Mouse (Mus musculus): ENCODE results near the gene Dcakd. TPM values are rescaled to one million over a fixed set of nuclear protein-coding genes. Genes with fewer than 3 reads are reported as not detected.
A peak's percentile ranks its signal among the peaks of the same experiment; 100 is the strongest.

The Dcakd gene
- total RNA-seq, 2 experiments from 2014 or later: 60.9 to 72.9 TPM

GRCm38 (mm10) chr11:103049611-103050010 is 21.5 kb upstream of the Dcakd start:
- no peak for DNase-seq

- DNase-seq: no peak
Measured at GRCm38 (mm10) chr11:103046286-103046685, 18.2 kb upstream of the Dcakd start.

- no peak for DNase-seq
Measured at GRCm38 (mm10) chr11:103043982-103044381, 15.8 kb upstream of the Dcakd start.

GRCm38 (mm10) chr11:103042828-103043227 is 14.7 kb upstream of the Dcakd start:
- DNase-seq: no peak

- DNase-seq: no peak
Measured at GRCm38 (mm10) chr11:103038037-103038436, 9.9 kb upstream of the Dcakd start.

GRCm38 (mm10) chr11:103036881-103037465 is 8.8 kb upstream of the Dcakd start:
- peak in 1 of 2 experiments; percentile 32 for DNase-seq

- no peak for DNase-seq
Measured at GRCm38 (mm10) chr11:103035007-103035406, 6.9 kb upstream of the Dcakd start.

GRCm38 (mm10) chr11:103033030-103033429 is 4.9 kb upstream of the Dcakd start:
- no peak for DNase-seq

- no peak for DNase-seq
Measured at GRCm38 (mm10) chr11:103027570-103028175, 460 bp downstream of the Dcakd start.

- no peak for DNase-seq
Measured at GRCm38 (mm10) chr11:103026901-103027300, 1.2 kb downstream of the Dcakd start.

- DNase-seq: no peak
Measured at GRCm38 (mm10) chr11:103023974-103024373, 4.2 kb downstream of the Dcakd start.

- no peak for DNase-seq
Measured at GRCm38 (mm10) chr11:103020713-103021335, 7.3 kb downstream of the Dcakd start.

GRCm38 (mm10) chr11:103019325-103019724 is 8.8 kb downstream of the Dcakd start:
- no peak for DNase-seq

GRCm38 (mm10) chr11:103018860-103019259 is 9.3 kb downstream of the Dcakd start:
- DNase-seq: no peak

GRCm38 (mm10) chr11:103017661-103018060 is 10.5 kb downstream of the Dcakd start:
- no peak for DNase-seq

GRCm38 (mm10) chr11:103016930-103017329 is 11.2 kb downstream of the Dcakd start:
- peak; percentile 99 for DNase-seq

GRCm38 (mm10) chr11:103015881-103016825 is 12.0 kb downstream of the Dcakd start:
- no peak for DNase-seq

- DNase-seq: no peak
Measured at GRCm38 (mm10) chr11:103011206-103011497, 17.0 kb downstream of the Dcakd start.

GRCm38 (mm10) chr11:103010454-103011205 is 17.5 kb downstream of the Dcakd start:
- no peak for DNase-seq

- no peak for DNase-seq
Measured at GRCm38 (mm10) chr11:103009208-103009607, 18.9 kb downstream of the Dcakd start.

- DNase-seq: no peak
Measured at GRCm38 (mm10) chr11:103008558-103008957, 19.6 kb downstream of the Dcakd start.

- DNase-seq: peak; percentile 70 to 80
Measured at GRCm38 (mm10) chr11:103007001-103007340, 21.2 kb downstream of the Dcakd start.
